Mouse (Mus musculus) mouse embryonic stem cell (cell line): Measurements from ENCODE around the gene Ahctf1.

Source experiments
- in situ Hi-C, 2 experiments: fragments of 300-500 bp; cut with MboI; formaldehyde crosslinking; loops; 1 replicate in 1 of 2; 3 replicates in 1 of 2; pipeline ENCODE4 v1.14.3; 2019 to 2020; ENCODE audit warnings: low sequenced_read_pairs in 2 of 2, low pct_unique_long_range_greater_than_20kb in 1 of 2, mixed read lengths in 1 of 2; ENCODE audit not compliant: unreplicated experiment in 1 of 2

Gene Ahctf1

GRCm38 (mm10) chr1:179808300-179808699 is 4.8 kb upstream of the Ahctf1 start:
- in situ Hi-C loops = no loop called here

GRCm38 (mm10) chr1:179807468-179807867 is 4.0 kb upstream of the Ahctf1 start:
- in situ Hi-C loops = no loop called here

- in situ Hi-C loops = no loop called here
These were observed 2.3 kb upstream of the Ahctf1 start for GRCm38 (mm10) chr1:179805751-179806150.

DNA sequence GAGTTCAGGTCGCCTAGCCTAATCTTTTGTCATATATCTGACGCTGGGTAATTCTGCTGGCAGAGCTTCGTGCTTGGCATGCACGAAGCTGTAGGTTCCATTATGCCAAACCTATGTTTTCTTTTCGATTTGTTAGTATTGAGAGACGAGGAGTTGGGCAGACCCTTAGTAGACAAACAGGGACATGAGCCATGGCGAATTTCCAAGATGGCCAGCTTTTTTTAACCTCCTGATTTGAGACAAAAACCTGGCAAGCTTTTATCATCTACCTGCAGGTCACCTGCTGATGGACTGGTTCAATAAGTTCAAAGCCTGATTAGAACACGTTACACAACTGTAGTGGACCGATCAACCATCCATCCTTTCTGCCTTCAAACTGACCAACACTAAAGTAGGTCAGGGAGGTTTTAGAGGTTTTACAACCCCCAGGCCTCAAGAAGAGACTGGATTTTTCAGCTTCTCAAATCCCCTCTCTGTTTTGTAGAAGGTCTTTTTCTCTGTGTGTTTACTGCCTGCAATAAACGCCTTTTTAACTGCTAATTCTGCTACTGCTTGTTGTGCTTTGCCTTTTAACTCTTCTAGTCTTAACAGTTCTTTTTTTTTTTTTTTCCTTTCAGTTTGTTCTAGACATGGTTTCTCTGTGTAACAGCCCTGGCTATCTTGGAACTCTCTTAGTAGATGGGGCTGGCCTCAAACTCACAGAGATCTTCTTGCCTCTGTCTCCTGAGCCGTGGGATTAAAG is 831 bp upstream of the Ahctf1 start:
- in situ Hi-C loops = no loop called here

- in situ Hi-C loops = no loop called here
These were observed 619 bp downstream of the Ahctf1 start, which contains the start of gene Gm10518 for GRCm38 (mm10) chr1:179802610-179803512. Gm10518 (plus strand) TSS chr1:179803376.

- in situ Hi-C loops = loop anchor here in 1 of 2 experiments (25.0 kb wide), 1 partner anchor 789 kb away; no protein-coding TSS in a partner anchor
These were observed 4.7 kb downstream of the Ahctf1 start for GRCm38 (mm10) chr1:179798794-179799193.

DNA sequence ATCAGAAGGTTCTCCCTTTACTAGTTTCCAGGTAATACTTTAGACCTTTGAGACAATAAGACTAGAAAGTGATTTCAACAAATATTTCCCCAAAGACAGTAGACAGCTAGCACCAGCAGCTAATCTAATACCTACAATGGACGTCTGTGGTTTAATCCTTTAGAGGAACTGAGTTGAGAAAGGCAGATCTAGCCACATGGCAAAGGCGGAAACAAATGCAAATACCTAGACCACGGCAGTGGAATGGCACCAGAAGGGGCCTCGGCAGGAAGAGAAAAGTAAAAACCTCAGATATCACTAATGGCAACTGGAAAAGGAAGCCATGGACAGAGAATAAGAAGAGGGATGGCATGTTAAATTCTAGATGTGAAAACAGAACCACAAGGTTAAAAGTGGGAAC is 16.2 kb downstream of the Ahctf1 start:
- in situ Hi-C loops = loop anchor here in 1 of 2 experiments (25.0 kb wide), 1 partner anchor 800 kb away; no protein-coding TSS in a partner anchor

DNA sequence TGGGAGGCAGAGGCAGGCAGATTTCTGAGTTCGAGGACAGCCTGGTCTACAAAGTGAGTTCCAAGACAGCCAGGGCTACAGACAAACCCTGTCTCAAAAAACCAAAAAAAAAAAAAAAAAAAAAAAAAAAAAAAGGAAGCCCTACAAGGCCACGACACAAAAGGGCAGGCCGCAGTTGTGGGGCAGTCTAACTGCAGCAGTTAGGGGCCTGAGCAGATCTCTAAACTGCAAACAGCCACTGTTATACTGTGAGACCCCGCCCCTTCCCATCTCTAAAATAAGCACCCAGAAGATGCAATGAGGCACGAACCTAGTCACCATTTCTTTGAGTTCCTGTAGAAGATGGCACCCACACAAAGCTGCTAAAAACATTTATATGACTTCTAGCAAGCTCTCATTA is 18.0 kb downstream of the Ahctf1 start:
- in situ Hi-C loops = loop anchor here in 1 of 2 experiments (25.0 kb wide), 1 partner anchor 802 kb away; no protein-coding TSS in a partner anchor

GRCm38 (mm10) chr1:179784098-179784497 is 19.4 kb downstream of the Ahctf1 start:
- in situ Hi-C loops = loop anchor here in 1 of 2 experiments (25.0 kb wide), 1 partner anchor 803 kb away; no protein-coding TSS in a partner anchor

DNA sequence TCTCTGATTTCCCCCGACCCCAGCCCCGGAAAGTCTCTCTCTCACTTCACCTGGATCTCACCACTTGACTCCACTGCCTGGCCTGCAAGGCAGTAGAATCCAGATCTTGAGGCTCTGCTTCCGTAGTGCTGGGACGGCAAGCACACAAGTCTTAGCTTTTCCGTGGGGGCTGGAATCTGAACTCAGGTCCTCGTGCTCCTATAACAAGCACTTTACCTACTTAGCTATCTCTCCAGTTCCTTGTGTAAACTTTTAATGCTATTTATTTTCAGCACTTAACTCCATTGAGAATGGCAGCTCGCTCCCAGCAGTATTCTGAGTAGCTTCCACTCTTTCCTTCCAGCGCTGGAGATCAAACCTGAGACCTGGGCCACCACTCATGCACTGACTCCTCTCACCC is 26.6 kb downstream of the Ahctf1 start:
- in situ Hi-C loops = loop anchor here in 1 of 2 experiments (25.0 kb wide), 1 partner anchor 810 kb away; no protein-coding TSS in a partner anchor

GRCm38 (mm10) chr1:179760553-179760952 is 42.9 kb downstream of the Ahctf1 start:
- in situ Hi-C loops = loop anchor here (25.0 kb wide), 3 partner anchors 827 to 1423 kb away; partner anchors contain the start of genes Cnih4 (in 1 of the 2), Hnrnpu (in 1 of the 2) and Nvl (in 1 of the 2)

- in situ Hi-C loops = loop anchor here (25.0 kb wide), 3 partner anchors 827 to 1423 kb away; partner anchors contain the start of genes Cnih4 (in 1 of the 2), Hnrnpu (in 1 of the 2) and Nvl (in 1 of the 2)
These were observed 43.4 kb downstream of the Ahctf1 start for GRCm38 (mm10) chr1:179760086-179760485.

- in situ Hi-C loops = loop anchor here (25.0 kb wide), 3 partner anchors 831 to 1419 kb away; partner anchors contain the start of genes Cnih4 (in 1 of the 2), Hnrnpu (in 1 of the 2) and Nvl (in 1 of the 2)
These were observed 47.0 kb downstream of the Ahctf1 start for GRCm38 (mm10) chr1:179756477-179756876.

GRCm38 (mm10) chr1:179753006-179753405 is 50.5 kb downstream of the Ahctf1 start:
- in situ Hi-C loops = loop anchor here (25.0 kb wide), 3 partner anchors 834 to 1416 kb away; partner anchors contain the start of genes Cnih4 (in 1 of the 2), Hnrnpu (in 1 of the 2) and Nvl (in 1 of the 2)

GRCm38 (mm10) chr1:179752276-179752675 is 51.2 kb downstream of the Ahctf1 start:
- in situ Hi-C loops = loop anchor here (25.0 kb wide), 3 partner anchors 835 to 1415 kb away; partner anchors contain the start of genes Cnih4 (in 1 of the 2), Hnrnpu (in 1 of the 2) and Nvl (in 1 of the 2)

GRCm38 (mm10) chr1:179745171-179745570 is 58.3 kb downstream of the Ahctf1 start, which contains the start of gene Kif28:
Kif28 (minus strand) TSS chr1:179745271.
- in situ Hi-C loops = no loop called here

DNA sequence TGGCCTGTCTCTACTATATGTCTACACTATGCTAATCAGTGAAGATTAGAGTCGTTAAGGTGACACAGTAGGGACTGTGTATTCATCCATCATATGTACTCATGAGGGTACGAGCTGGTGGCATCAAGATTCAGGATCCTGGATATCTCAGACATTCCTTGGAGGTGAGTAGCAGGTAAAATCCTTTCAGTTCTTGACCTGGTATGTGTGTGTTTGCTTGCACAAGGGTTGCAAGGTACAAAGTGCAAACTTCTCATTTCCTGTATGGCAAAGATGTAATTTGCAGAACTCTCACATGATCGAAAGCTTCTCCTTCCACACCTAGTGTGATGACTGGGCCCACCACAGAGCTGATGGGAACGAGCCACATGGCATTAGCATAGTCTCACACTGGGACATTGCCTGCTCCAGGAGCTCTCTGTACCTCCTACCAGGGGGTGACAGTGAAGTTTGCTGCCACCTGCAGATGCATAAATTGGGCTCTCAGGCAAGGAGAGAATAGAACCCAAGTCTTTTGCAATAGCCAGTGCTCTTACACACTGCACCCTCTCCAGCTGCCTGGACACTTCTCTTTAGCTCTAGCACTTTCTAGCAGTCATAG is 59.8 kb downstream of the Ahctf1 start:
- in situ Hi-C loops = no loop called here

GRCm38 (mm10) chr1:179736483-179736882 is 67.0 kb downstream of the Ahctf1 start:
- in situ Hi-C loops = loop anchor here (10.0 kb wide), 2 partner anchors 92 to 232 kb away; no protein-coding TSS in a partner anchor
